Mouse (Mus musculus): ENCODE results near the gene Slamf7. TPM values are rescaled to one million over a fixed set of nuclear protein-coding genes. Genes with fewer than 3 reads are reported as not detected.

The Slamf7 gene
- not detected in 2 replicates for polyA plus RNA-seq (2015; fragmentation: Nextera tagmentation; extraction: Ambion mirVana)

DNA sequence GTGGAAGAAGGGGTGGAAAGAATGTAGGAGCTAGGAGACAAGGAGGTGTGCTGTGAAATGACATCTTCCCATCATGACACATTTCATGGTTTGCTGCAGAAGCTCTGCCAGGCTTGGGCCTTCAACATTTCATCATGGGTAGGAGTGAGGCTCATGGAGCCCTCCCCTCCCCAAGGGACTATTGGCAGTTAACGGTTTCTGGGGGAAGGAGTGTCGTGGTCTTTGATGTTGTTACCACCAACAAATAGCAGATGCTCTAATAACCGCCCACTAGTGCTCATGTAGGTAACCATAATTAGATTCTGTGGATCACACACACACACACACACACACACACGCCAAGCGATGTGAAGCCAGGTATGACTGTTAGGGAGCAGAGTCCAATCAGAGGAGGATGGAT is at the start of gene Slamf7:
Gene Slamf7, minus strand, starts transcription at position 302 of the 400 bp plus-strand sequence.

DNA sequence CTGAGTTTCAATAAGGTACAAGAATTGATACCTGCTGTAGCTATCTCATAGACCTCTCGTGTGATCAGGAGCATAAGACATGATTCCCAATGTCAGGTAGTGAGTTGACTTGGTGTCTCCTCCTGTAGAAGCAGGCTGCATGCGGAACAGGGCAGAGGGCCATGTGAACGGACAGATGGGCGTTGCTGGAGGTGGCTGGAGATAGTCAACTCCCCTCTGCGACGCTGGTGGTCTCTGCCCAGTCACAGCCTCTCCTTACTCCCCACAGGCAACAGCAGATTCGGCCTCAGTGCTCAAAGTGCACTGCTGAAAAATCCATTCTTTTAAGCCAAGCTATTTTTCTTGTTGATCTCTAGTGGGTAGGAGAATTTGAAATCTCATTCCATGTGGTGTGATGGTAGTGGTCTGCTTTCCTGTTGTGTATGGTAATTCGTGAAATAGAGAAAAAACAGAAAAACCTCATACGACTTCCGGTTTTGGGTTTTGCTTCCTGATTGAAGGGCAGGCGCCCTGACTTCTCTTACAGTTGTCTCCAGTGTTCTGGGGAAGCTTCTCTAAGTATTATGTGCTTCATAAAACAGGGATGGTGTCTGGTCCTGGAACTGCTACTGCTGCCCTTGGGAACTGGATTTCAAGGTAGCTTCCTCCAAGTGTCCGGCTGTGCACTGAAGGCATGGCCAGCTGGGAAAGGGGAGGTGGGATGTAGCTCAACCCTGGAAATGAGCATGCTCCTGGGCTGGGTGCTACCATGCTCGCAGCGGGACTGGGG is 28.9 kb upstream of the Slamf7 start, which contains the start of gene Cd48:
Gene Cd48, plus strand, starts transcription at position 479 of the 769 bp plus-strand sequence.

GRCm38 (mm10) chr1:171607176-171607575 is 45.7 kb downstream of the Slamf7 start, which contains the start of gene Ly9:
Ly9 (minus strand) TSS chr1:171607410.

Small RNA genes within 50 kb of the gene (microRNA-seq; reads per million reads assigned to microRNA genes)
- gene Mir7683 = not detected

Other genes starting within 250 kb of the Slamf7 start
- 116 and 119 TPM in 2 replicates for gene Usf1, start 241.7 kb downstream of the Slamf7 start, polyA plus RNA-seq (2015; fragmentation: Nextera tagmentation; extraction: Ambion mirVana)
- 2.3 and 2.7 TPM in 2 replicates for gene Tstd1, start 234.2 kb downstream of the Slamf7 start, polyA plus RNA-seq (2015; fragmentation: Nextera tagmentation; extraction: Ambion mirVana)
- gene F11r, start 215.5 kb downstream of the Slamf7 start, polyA plus RNA-seq (2015; fragmentation: Nextera tagmentation; extraction: Ambion mirVana) = 16.2 and 18.1 TPM in 2 replicates
- 24.2 and 25.4 TPM in 2 replicates for gene Alyref2, start 149.6 kb downstream of the Slamf7 start, polyA plus RNA-seq (2015; fragmentation: Nextera tagmentation; extraction: Ambion mirVana)
- gene Itln1, start 117.7 kb downstream of the Slamf7 start, polyA plus RNA-seq (2015; fragmentation: Nextera tagmentation; extraction: Ambion mirVana) = not detected in 2 replicates
- 0.13 TPM in 1 of 2 replicates, not detected in the other for gene Cd244a, start 93.8 kb downstream of the Slamf7 start, polyA plus RNA-seq (2015; fragmentation: Nextera tagmentation; extraction: Ambion mirVana)
- gene Ly9, start 45.6 kb downstream of the Slamf7 start, polyA plus RNA-seq (2015; fragmentation: Nextera tagmentation; extraction: Ambion mirVana) = 0.22 and 0.26 TPM in 2 replicates
- 1.4 and 1.6 TPM in 2 replicates for gene Cd48, start 29.0 kb upstream of the Slamf7 start, polyA plus RNA-seq (2015; fragmentation: Nextera tagmentation; extraction: Ambion mirVana)
- 0.14 TPM in 2 replicates for gene Slamf1, start 114.1 kb upstream of the Slamf7 start, polyA plus RNA-seq (2015; fragmentation: Nextera tagmentation; extraction: Ambion mirVana)
- 2.2 and 3.2 TPM in 2 replicates for gene Cd84, start 186.7 kb upstream of the Slamf7 start, polyA plus RNA-seq (2015; fragmentation: Nextera tagmentation; extraction: Ambion mirVana)
- not detected in 2 replicates for gene Gm10521, start 242.6 kb upstream of the Slamf7 start, polyA plus RNA-seq (2015; fragmentation: Nextera tagmentation; extraction: Ambion mirVana)

Measured in neural tube, postnatal 0 days (tissue).